Mouse (Mus musculus) embryo, embryonic 11.5 days (tissue): ENCODE measurements around the gene Peli2.

Experiments used
- DNase-seq: peaks from one replicate; pipeline ENCODE4 v3.0.0-alpha.2; 2012; ENCODE audit warnings: low read depth, low spot score

The Peli2 gene

DNA sequence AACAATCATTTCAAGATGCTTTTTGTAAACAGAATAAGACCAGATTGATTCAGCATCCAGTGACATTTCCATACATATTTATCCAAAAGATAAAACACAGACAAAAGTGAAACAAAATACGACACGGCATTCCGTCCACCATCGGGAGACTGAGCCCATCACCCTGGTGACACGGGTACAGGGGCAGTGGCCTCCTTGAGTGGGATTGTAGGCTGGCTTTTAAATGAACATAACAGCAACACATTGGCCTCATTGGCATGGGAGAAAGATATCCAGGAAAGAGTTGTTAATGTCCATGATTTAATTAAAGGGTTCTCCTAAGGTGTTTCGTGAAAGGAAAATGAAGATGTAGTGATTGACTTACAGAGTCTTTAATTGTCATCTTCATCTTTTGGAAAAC is 5.3 kb downstream of the Peli2 start:
- no peak for DNase-seq

DNA sequence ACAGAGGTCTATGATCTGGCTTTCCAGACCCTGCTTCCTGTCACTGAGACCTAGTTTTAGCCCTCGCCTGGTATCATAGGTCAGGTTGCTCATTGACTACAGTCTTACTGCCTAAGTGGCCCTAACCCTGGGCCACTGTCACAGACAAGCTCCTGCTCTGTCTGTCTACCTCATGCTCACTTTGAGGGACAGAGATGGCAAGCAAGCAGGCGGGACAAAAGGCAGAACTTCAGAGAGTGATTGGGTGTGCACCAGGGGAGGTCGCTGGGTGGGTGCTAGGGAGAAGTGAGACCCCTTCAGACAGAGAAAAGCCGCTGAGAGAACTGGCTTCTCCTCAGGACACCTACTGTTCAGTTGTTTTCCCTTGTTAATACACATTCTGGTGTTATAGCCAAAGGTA is 6.3 kb downstream of the Peli2 start:
- no peak for DNase-seq

DNA sequence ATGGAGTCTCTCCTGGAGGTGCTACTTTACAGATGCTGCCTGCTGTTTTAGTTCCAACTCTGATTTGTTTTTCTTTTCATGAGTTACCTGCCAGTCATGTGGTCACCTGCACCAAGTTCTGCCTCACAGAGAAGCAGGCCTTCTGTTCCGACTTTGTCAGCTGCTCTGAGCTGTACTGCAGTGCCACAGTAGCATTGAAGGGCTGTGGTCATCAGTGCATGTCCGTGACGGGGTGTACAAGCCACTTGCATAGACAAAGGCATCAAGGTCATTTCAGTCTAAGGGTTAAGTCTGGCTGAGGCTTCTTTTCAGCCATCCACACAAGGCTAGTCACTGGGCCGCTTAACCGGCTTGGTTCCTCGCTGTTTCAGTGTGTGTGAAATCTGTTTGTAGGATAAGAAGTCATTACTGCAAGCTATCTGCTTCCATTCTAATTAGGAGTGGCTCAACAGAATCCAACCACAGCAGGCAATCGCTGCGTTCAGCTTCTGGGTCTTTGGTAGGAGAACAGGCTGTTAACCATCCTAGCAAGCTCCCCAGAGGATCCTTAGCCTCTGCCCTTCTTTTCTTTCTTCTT is 7.1 kb downstream of the Peli2 start:
- no peak for DNase-seq

DNA sequence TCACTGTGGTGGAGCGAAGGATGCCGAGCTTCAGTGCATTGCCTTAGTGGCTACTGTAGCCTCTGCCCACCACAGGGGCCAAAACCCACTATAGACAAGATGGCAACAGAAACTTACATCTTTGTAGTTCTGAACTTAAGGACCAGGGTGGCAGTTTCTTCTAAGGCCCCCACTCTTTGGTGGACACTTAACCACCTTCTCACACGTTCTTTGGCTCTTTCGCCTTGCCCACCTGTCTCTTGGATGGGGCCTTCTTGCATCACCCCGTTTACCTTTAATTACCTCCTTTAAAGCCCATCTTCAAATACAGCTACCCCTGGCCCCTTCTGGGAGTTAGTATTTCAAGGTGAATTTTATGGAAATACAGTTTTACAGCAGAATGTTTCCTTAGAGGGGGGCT is 8.1 kb downstream of the Peli2 start:
- no peak for DNase-seq

DNA sequence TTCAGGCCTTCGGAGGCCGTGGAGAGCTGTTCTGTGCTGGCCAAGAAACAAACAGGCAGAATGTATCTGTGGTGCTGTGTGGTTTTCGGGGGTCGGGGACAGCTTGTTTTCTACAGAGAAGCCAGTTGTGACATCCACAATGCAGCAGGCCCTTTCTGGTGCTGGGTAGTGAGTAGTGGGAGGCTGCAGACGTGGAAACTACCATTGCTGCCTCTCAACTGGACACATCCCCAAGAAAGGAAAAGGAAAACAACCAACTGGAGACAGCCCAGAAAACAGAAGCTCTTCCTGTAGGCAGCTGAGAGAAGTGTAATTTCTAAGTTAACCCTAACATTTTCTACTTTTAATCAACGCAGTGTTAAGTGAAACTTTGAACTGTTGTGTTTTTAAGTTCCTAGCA is 9.4 kb downstream of the Peli2 start:
- no peak for DNase-seq

DNA sequence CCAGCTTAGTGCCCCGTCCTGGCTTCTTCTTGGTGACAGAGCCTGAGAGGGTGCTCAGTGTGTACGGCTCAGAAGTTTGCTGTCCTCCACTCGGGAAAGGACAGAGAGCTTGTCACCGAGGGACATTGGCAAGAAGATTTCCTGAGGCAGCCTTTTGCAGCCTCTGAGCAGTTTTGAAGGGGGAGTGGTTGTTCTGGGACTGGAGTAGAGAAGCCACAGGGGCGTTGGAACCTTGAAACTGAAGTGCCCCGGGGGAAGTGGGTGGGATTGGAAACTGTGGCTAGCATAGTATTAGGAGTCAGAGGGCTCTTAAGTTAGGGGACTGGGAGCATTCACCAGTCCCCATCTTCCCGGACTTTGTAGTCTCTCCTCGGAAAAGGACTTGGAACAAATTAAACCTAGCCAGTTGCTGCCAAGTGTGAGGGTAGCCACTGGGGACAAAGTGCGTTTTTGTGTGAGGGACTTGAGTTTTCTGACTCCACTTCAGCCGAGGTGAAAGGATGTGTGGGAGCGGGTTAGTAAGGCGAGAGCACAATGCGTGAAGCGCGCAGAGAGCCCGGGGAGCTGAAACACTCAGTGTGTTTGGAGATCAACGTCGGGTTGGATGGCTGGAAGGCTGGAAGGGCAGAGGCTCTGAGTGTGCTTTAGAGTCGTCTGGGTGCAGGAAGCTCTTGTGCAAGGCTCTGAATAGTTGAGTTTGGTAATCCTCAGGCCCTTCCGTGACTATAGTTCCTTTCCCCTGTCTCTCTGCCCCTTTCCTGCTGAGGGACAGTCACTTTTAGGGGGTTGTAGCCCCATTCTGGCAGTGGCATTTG is 10.3 kb downstream of the Peli2 start:
- no peak for DNase-seq

DNA sequence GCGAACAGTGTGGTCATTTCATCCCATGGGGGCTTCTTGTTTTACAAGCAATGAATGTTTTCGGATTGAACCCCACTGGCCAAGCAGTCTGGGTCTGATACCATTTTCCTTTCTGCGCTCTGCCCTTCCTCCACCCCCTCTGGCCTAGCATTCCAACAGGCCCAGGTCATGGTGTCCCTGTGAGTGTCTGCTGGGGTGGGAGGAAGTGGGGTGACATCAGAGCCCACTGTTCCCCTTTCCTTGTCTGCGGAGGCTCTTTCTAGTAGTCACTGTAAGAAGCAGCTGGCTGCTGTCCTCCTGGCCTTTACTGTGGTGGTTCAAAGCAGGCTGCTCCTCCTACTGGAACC is 10.9 kb downstream of the Peli2 start:
- no peak for DNase-seq

DNA sequence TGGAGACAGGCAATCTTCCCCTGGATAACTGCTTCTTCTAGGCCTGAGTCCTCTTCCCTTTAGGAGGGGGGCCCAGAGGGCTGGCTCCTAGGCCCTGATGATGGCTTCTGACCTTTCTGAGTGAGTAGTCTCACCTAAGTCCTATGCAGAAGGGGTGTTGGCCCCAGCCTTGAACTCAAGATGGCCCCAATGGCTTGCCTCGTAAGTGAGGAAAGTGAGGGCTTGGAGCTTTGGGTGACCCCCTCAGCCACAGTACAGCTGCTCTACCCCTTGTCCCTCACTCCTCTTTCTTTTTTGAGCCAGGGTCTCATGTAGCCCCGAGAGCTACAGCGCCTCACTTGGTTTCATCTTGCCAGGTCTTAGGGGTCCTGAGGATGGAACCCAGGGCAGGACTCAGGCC is 11.6 kb downstream of the Peli2 start:
- DNase-seq: no peak

DNA sequence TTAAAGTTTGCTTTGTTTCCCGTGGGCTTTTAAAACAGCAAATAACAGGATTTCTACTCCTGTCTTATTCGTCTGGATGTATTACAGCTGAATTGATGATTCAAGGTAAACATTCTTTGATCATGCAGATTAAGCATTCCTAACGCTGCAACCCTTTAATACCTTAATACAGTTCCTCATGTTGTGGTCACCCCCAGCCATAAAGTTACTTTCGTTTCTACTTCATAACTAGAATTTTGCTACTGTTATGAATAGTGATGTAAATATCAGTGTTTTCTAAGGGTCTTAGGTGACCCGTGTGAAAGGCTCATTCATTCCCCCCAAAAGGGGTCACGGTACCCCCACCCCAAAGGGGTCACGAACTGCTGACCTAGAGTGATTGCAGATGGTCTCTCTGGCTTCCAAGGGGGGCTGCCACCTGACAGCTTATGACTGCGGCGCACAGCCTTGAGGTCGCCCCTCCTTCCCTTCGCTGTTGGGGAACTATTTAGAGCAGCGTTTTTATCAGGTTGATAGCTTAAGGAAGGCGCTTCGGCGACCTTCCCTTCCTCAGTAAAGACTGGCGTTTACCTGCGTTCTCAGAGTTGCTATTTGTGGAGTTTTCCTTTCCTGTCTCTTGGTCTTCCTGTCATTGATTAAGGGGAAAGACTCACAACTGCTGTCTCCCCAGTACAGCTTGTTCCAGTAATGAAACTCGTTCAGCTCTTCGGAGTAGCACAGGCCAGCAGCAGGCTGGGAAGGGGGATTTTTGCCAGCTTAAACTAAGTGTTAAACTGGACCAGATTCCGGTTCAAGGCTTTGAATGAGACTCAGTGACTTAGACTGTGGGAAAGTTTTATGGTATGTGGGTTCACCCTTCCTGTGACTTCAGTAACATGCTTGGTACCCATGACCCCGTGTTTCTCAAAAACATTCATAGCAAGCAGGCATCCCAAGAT is 12.5 kb downstream of the Peli2 start:
- no peak for DNase-seq

DNA sequence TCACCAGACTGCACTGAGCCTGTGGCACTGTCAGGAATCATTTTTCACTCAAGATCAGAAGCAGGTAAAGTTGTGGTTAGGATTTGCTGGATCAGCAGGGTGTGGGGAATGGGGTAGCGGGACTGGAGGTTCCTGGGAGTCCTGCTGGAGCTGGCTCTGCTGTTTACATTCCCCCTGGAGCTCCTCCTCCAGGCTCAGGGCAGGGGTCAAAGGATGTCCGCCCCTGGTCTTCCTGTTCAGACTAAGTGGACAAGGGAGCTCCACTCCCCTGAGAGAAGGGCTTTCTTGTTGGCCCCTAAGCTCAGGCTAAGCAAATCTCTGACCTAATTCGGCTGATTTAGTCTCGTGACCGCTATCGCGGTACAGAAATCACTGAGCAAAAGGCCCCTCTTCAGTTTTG is 13.7 kb downstream of the Peli2 start:
- DNase-seq: no peak

DNA sequence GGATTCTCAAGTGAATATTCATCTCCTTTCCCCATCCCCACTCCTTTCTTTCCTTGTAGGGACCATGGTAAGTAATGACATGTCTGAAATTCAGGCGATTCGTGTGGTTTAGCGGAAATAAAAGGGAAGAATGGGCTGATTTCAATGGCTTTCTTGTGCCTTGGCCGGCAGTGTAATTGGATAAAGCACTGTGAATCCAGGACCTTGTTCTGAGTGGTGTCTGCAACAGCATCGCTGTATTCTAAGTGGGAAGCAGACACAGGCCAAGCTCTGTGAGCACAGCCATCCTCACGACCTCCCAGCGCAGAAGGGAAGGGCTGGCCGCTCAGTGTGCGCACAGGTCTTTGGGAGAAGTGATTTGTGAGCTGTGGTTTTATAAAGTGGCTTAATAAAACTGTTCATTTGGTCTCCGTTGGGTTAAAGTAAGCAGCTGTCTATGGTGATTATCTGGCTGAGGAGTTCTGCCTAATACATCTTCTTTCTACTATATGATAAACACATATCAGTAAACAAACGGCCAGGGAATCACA is 15.3 kb downstream of the Peli2 start:
- no peak for DNase-seq

DNA sequence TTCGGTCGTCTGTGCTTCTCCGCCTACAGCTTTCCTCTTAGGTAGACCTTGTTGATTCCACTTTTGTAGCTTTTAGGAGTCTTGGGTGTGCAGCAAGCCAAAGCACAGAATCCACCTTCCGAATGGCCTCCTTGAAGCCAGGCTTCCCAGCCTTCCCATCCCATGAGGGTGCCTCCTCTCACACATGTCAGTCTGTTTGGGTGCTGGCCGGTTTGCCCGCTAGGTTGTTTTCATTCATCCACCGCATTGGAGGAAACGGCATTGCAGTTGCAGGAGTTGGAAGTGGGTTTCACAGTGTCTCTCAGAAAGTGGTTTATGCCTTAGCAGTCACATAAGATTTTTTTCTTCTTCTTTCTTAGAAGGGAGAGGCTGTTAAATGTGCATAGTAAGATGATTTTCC is 17.1 kb downstream of the Peli2 start:
- no peak for DNase-seq

DNA sequence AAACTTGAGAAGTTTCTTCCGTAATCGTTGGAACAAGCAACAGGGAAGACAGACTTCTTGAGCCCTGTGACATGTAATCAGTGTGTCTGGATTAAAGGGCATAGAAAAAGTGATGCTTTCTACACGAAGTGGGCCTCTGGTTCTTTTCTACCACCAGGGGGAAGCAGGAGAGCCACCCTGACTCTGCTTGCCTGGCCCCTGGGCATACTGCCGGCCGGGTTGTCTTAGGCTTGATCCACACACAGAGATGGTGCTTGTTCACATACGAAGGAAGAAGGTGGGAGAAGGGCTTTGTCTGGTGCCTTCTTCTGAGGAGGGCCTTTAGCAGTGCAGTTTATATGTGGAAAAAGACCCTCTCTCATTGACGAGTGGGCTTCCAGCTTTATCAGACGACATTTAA is 17.5 kb downstream of the Peli2 start:
- no peak for DNase-seq

DNA sequence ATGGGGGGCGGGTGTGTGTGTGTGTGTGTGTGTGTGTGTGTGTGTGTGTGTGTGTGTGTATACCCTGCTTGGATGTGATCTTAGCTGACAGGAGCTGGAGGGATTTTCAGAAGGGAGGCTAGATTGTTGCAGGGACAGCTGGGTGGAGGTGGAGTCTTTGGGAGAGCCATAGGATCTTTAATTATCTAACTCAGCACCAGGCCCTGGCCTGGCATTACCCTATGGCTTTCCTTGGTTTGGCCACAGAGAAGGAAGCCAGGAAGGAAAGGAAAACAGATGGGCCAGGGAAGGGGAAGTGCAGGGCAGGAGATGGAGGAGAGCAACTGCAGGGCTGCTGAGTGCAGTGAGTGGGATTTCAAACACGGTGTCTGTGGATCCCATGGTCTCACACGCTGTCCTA is 18.8 kb downstream of the Peli2 start:
- no peak for DNase-seq

DNA sequence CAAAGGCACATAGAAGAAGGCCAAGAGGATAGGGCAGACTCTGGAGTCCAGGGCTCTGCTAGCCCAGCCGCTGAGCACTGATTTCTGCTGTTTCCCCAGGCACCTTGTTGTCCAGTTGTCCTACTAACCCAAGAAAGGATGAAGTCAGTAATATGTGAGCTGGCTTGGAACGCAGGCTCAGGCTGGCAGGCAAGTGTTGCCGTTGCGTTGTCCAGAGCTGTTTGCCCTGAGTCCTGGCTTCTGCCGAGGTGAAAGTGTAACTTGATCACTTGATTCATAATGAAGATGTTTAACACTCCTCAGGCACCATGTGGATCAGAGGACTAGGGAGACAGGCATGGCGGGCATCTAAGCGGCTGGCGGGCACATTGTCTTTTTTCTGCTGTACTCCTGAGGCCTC is 21.1 kb downstream of the Peli2 start:
- no peak for DNase-seq

DNA sequence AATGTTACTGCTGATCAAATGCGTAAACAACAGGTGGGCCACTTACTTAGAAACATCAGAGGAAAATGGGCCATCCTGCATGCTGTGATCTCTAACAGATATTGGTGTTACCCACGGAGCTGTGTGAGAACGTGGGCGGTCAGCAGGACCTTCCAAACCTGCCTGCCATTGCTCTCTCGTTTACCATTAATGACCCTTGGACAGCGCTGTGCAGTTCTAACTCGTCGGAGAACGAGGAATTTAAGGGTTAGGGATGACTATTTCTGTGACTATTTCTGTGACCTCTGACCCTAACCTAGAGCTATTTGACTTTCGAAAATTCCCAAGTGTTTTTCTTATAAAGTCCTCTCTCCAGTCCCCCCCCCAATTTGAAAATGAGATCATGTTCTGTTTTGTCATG is 22.1 kb downstream of the Peli2 start:
- DNase-seq: no peak

DNA sequence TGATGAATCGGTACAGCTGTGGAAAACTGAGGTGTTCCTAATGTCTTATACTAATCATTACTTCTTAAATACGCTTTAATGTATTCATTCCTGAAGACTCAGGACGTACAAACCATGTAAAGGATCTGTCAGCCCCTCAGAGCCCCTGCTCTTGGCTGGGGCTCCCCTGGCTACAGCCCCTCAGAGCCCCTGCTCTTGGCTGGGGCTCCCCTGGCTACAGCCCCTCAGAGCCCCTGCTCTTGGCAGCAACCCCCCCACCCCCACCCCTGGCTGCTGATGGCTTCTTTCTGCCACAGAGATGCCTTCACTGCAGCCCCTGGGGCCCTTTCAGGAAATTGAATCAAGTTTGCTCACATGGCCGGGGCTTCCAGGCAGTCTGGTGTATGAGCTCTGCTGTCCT is 22.5 kb downstream of the Peli2 start:
- DNase-seq: no peak

DNA sequence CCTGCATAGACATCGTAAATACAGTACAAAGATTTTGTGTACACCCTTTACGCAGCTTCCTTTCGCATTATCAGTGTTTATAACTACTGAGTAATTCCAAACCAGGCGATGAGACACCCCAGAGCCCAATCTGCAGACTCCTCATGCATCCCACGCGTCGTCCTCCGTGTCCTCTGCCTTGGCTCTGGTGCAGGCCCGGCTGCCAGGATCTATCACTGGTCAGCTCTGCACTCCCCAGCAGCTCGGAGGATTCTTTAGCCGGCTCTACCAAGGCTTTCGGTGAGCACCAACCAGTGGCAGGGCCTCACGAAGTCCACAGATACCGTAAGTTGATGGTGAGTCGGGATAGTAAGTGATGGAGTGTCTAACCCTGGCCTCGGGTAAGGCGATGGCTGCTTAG is 23.7 kb downstream of the Peli2 start:
- DNase-seq: no peak

DNA sequence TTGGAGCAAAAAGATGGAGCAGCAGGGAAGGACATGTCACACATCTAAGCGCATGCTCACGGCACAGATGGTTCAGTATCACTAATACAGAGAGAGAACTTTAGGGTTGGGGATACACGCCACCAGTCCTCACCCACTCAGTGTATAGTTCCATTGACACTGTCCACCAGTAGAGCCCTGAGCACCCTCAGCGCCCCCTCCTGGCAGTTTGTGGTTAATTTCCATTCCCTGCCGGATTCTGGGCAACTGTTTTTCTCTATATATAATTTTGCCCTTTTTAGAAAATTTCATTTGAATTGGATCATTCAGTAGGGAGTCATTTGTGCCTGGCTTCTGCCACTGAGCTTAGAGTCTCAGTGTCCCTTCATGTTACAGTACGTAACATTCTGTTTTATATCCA is 27.1 kb downstream of the Peli2 start:
- DNase-seq: no peak

DNA sequence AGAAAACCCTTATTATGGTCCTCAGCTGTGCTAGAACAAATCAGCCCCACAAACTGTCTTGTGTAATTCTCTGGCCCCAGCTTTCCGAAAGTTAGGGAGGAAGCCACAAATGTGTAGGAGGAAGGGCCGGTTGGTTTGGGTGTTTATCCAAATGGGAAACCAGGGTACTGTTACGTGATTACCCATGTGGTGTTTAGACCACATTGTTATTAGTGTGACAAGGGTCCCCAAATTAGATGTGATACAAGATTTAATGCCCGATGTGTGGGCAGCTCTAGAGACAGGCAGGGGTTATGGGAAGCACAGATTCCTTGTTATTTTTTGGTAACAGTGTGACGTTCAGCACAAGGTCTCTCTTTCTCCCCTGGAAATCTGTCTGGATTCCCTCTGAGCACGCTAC is 28.0 kb downstream of the Peli2 start:
- no peak for DNase-seq

DNA sequence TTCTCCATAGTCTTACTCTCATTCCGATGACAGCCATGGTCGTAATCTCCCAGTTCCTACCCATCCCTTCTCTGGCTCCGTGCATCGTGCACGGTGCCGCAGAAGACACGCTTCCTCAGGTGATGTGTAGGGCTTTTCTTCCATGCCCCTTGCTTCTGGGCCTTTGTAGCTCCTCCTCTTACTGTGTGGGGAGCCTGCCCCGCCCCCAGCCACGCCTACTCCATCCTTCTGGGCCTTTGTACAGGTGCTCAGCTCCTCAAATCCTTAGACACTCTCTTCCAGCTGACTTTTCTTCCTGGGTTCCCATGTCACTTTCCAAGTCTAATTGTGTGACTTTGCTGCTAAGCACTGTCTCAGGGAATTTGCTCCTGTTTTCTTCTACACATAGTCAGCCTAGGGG is 28.7 kb downstream of the Peli2 start:
- no peak for DNase-seq

DNA sequence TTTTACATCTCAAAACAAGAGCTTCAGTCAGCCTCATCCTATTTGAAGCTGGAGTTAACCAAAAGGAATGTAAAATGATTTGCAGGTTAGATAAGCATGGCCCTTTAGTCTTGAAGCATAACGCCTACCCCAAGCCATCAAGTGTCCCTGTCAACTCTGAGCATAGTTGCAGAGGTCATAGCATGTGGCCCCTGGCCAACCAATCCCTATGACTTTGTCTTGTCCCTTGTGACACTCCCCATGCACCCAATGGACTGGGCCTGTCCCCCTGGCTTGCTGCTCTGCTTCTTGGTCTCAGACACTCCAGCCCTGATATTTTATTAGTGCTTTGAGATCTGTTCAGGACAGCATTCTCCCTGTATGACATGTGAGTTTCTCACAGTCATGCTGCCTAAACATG is 30.3 kb downstream of the Peli2 start:
- no peak for DNase-seq

DNA sequence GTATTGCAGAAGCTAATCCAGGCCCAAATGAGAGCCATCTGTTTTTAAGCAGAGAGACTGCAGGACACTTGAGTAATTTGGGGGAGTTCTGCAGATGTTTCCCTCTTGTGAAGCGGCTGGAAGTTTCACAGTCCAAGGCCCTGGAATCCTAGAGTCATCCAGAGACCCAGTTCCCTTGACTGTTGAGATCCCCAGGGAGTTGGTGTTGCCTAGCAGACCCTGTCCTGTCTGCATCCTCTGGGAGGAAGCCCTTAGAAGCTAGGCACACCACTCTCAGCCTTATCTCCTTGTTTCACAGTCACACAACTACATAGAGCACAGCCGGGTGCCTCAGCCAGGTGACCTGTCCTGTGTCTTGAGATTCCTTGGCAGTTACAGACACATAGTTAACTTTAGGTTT is 30.9 kb downstream of the Peli2 start:
- DNase-seq: no peak
